Mouse (Mus musculus) heart, embryonic 14.5 days (tissue): ENCODE measurements around the gene Kcnj15. TPM values are rescaled to one million over a fixed set of nuclear protein-coding genes. Genes with fewer than 3 reads are reported as not detected.

Experiments used
- ATAC-seq: fragments of 200-750 bp; cut with Nextera tagmentation; 2 replicates; pipeline ENCODE4 v1.8.0; 2017; ENCODE audit warnings: low read depth, moderate TSS enrichment; ENCODE audit not compliant: insufficient number of reproducible peaks, insufficient read depth, low FRiP score
- H3K27ac ChIP-seq, 2 experiments: fragments of 200-500 bp in 1 of 2; fragments of 300-500 bp in 1 of 2; sonication (generic) in 1 of 2; replicated peaks in 1 of 2; 2 replicates each; pipeline ENCODE4 v1.5.1; 2012 to 2014; ENCODE audit warnings: low read depth in 2 of 2, low read length in 2 of 2, control low read depth in 1 of 2, mild to moderate bottlenecking in 1 of 2, mixed read lengths in 1 of 2; ENCODE audit not compliant: control insufficient read depth in 1 of 2, insufficient read depth in 1 of 2
- H3K27me3 ChIP-seq: fragments of 300-500 bp; sonication (generic); 2 replicates; pipeline ENCODE4 v1.6.1; 2014; ENCODE audit warnings: mild to moderate bottlenecking, low read length, control low read depth; ENCODE audit not compliant: control insufficient read depth, insufficient read depth
- H3K36me3 ChIP-seq: fragments of 300-500 bp; sonication (generic); 2 replicates; pipeline ENCODE4 v1.6.1; 2014; ENCODE audit warnings: mild to moderate bottlenecking, control low read depth, low read length, mixed read lengths; ENCODE audit not compliant: control insufficient read depth, insufficient read depth
- H3K4me1 ChIP-seq, 2 experiments: fragments of 200-500 bp in 1 of 2; fragments of 300-500 bp in 1 of 2; sonication (generic) in 1 of 2; 2 replicates each; pipeline ENCODE4 v1.6.1; 2012 to 2014; ENCODE audit warnings: low read length in 2 of 2, control low read depth in 1 of 2, mixed read lengths in 1 of 2; ENCODE audit not compliant: control insufficient read depth in 2 of 2, insufficient read depth in 2 of 2
- H3K4me2 ChIP-seq: fragments of 300-500 bp; sonication (generic); 2 replicates; pipeline ENCODE4 v1.6.1; 2014; ENCODE audit warnings: mild to moderate bottlenecking, low read length
- H3K4me3 ChIP-seq, 2 experiments: fragments of 200-500 bp in 1 of 2; fragments of 300-500 bp in 1 of 2; sonication (generic) in 1 of 2; 2 replicates each; pipeline ENCODE4 v1.5.1; 2012 to 2014; ENCODE audit warnings: low read length in 2 of 2, mild to moderate bottlenecking in 2 of 2, control low read depth in 1 of 2, low read depth in 1 of 2, moderate library complexity in 1 of 2; ENCODE audit not compliant: control insufficient read depth in 1 of 2, insufficient read depth in 1 of 2
- H3K9ac ChIP-seq: fragments of 300-500 bp; sonication (generic); 2 replicates; pipeline ENCODE4 v1.6.1; 2014; ENCODE audit warnings: mild to moderate bottlenecking, low read length
- H3K9me3 ChIP-seq: fragments of 300-500 bp; sonication (generic); 2 replicates; pipeline ENCODE4 v1.6.1; 2016; ENCODE audit warnings: low read length, control low read depth; ENCODE audit not compliant: control insufficient read depth
- WGBS: fragments of 180-500 bp; shearing (Covaris S2); extraction: QIAGEN DNeasy Blood & Tissue Kit; methylation state at CpG from one replicate; pipeline ENCODE4 v1.1.7; 2014; 5-methylcytosine and 5-hydroxymethylcytosine counted together
- polyA plus RNA-seq: library from polyadenylated mRNA; unstranded; fragments of >200 nt; fragmentation: Nextera tagmentation; extraction: Ambion mirVana; gene quantifications from 2 replicates; pipeline ENCODE4 v1.2.1, GENCODE M21; 2014

Gene Kcnj15
- polyA plus RNA-seq, 1 experiment from 2014 or later = 1.9 TPM

DNA sequence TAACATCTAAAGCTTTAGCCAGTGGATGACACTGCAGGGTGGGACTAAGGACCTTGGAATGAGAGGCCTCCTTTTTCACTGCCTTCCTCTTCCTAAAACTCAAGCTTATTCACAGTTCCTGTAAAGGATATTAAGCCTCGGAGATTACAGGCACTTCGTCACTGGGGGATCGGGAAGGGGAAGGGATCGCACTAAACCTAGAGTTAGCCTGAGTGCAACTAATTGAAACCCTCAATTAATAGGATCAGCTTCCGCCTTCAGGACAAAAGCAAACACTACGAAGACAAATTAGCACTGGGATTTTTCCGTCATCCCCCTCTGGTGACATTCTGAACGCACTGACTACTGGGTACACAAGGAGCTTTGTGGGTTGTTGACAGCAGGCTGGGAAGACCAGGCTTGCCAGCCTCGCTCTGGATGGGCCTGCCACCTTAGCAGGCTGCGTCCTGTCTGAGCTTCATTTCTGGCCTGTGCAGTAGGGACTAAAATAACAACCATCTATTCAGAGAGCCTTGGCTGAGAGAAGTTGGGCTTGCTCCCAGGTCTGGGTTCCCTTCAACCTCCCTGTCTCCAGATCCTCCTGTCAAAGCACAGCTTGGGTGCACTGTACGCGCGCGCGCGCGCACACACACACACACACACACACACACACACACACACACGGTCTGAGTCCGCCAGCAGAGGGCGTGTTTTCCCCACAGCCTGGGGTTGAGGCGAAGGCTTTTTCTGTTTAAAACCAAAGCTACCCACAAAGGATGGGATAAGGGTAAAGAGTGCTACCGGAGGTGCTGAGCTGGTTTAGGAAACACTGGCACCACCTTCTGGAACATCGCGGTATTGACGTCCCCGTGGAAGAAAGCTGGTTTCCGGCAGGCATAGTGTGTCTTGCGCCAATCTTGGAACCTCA is 83.8 kb downstream of the Kcnj15 start:
- Histone ChIP-seq H3K9me3 (no peaks in the 10 kb centered on the region), H3K4me3 (peak overlapping the region in 1 of 2 experiments; percentile 18; a peak in 2 of 4 replicates), H3K4me1 (peaks cover 8 to 12% of the 10 kb centered on the region in 2 experiments), H3K27me3 (no peaks in the 10 kb centered on the region), H3K27ac (peak overlapping the region; percentile 51 to 70), H3K4me2 (peak overlapping the region; percentile 46), H3K9ac (no peak overlapping the region), H3K36me3 (no peaks in the 10 kb centered on the region)
- ATAC-seq = peak; percentile 73
- 18% methylated on average over 28 of the region's 28 CpGs for WGBS

DNA sequence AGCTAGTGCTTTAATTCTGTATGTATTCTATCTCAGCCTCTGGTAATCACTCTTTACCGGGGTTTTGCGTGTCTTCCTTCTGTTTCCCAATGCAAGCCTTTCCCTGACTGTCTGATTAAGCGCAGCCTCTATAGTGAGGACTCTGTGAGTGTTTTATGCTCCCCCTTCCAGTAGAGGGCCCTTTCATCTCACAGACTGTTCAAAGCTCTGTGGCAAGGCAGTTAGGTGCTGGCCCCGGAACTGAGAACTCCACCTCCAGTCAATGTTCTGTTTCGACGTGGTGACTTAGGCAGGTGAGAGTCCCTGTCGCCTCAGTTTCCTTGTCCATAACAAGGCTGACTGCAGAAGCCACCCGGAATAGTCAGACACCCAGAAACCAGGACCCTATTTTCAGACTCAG is 84.7 kb downstream of the Kcnj15 start:
- no peaks in the 10 kb centered on the region for H3K27me3 ChIP-seq
- no peaks in the 10 kb centered on the region for H3K36me3 ChIP-seq
- H3K4me3 ChIP-seq = no peak overlapping the region
- H3K9ac ChIP-seq = no peak overlapping the region
- 61% methylated on average over 8 of the region's 8 CpGs for WGBS
- peaks cover 9 to 16% of the 10 kb centered on the region in 2 experiments for H3K4me1 ChIP-seq
- no peak overlapping the region for H3K27ac ChIP-seq
- no peaks in the 10 kb centered on the region for H3K9me3 ChIP-seq
- peak overlapping the region; percentile 46; the same call in 1 of the 2 replicates for H3K4me2 ChIP-seq
- ATAC-seq = no peak

DNA sequence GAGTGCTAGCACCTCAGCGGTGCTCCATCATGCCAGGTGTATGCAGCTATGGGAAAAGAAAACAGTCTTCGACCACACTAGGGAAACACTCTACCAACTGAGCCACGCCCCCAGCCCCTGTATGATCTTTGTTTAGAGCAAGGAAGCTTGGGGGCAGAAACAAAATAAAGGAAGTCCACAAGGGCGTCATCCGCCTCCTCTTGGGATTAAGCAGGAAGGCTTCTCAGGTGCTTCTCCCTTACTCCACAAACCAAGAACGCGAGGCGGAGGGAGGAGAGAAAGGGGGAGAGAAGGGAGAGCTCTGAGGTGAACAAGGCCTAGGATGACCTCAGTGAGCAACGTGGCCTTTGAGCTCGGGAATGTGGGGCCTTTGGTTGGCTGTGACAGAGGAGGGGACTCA is 87.6 kb downstream of the Kcnj15 start:
- Histone ChIP-seq H3K4me3 (no peak overlapping the region), H3K27ac (no peak overlapping the region), H3K4me2 (no peak overlapping the region), H3K9ac (no peak overlapping the region), H3K27me3 (no peaks in the 10 kb centered on the region), H3K4me1 (peaks cover 25 to 31% of the 10 kb centered on the region in 2 experiments), H3K9me3 (no peaks in the 10 kb centered on the region), H3K36me3 (no peaks in the 10 kb centered on the region)
- ATAC-seq = no peak
- 60% methylated on average over 10 of the region's 10 CpGs for WGBS

DNA sequence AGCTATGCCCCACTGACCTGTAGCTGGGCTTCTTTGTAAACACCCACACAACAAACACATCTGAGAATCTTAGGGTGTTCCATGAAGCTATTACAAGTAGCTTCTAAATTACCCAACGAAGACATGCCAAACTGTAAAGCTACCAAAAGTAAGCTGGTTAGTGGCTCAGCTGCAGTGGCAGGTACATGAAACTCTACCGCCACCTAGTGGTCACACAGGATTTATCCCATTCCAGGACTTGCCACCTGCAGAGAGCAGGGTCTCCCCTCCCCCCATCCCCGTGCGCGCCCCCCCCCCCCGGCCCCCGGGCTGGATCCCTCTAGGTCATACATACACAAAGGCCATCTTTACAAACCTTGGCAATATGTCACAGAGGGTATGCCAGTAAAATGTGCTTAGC is 88.5 kb downstream of the Kcnj15 start:
- Histone ChIP-seq H3K27ac (peak overlapping the region in 1 of 2 experiments; percentile 70; a peak in 2 of 4 replicates), H3K27me3 (no peaks in the 10 kb centered on the region), H3K9me3 (no peaks in the 10 kb centered on the region), H3K4me3 (no peak overlapping the region), H3K9ac (no peak overlapping the region), H3K36me3 (no peaks in the 10 kb centered on the region), H3K4me1 (peaks cover 24 to 28% of the 10 kb centered on the region in 2 experiments), H3K4me2 (peak overlapping the region; percentile 29; the same call in 1 of the 2 replicates)
- WGBS = 3% methylated on average over 7 of the region's 7 CpGs
- ATAC-seq = no peak

DNA sequence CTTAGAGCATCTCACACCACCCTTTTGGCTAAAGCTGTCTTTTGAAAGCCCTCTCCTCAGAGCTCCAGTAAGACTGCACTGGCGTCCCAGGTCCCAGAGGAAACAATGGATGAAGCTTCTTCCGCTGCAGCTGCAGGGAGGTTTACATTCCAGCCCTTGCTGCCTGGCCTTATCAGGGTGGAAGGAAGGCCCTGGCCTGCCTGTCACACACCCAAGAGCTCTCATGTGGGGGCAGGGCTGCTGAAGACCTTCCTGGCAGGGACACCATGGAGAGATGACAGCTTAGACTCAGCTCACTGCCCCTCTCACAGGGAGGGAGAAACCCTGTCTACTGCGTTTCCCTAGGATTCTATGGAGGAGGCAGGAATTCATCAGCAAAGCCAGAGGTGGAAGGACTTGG is 89.8 kb downstream of the Kcnj15 start:
- Histone ChIP-seq H3K4me3 (no peak overlapping the region), H3K9me3 (no peaks in the 10 kb centered on the region), H3K4me1 (peaks cover 20 to 24% of the 10 kb centered on the region in 2 experiments), H3K27ac (peak overlapping the region; percentile 70), H3K27me3 (no peaks in the 10 kb centered on the region), H3K9ac (no peak overlapping the region), H3K36me3 (no peaks in the 10 kb centered on the region), H3K4me2 (peak overlapping the region; percentile 19; the same call in 1 of the 2 replicates)
- peak; percentile 85 for ATAC-seq
- WGBS = 2% methylated on average over 3 of the region's 3 CpGs

DNA sequence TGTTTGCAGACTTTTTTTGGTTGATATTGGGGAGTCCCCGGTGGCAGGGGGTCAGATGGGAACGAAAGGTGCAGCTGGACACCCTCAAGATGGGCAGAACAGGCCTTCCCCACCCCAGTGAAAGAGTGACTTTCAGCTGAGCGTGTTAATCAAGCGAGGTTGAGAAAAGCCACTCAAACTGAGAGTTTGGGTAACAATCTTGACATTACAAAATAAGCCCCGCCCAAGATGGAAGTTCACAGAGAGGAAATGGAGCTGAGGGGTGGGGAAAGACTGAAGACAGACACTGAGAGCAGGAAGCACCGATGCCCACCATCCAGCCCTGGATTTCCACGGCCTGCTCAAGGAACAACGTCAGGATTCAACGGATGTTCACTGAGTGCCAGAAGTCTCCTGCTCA is 91.2 kb downstream of the Kcnj15 start:
- H3K27me3 ChIP-seq = no peaks in the 10 kb centered on the region
- no peaks in the 10 kb centered on the region for H3K9me3 ChIP-seq
- WGBS = 83% methylated on average over 9 of the region's 9 CpGs
- H3K4me3 ChIP-seq = no peak overlapping the region
- no peak overlapping the region for H3K27ac ChIP-seq
- H3K4me2 ChIP-seq = no peak overlapping the region
- no peak for ATAC-seq
- no peaks in the 10 kb centered on the region for H3K36me3 ChIP-seq
- no peak overlapping the region for H3K9ac ChIP-seq
- H3K4me1 ChIP-seq = peaks cover 27 to 28% of the 10 kb centered on the region in 2 experiments

DNA sequence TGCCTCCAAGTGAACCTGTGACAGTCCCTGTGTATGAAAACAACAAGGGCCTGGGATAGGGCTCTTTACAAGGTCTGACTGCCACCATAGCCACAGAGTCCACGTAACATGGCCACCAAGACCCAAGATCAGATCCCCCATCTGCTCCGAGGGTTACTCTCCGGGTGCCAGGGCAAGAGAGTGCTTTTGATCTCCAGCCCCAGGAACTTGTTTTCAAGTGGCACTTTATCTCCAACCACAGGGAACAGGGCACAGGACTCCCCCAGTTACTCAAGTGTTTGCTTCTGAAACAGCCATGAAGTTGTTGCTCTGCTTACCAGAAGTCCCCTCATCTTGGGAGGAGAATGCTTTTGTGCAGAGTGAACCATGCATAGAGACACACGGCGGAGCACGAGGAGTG is 92.0 kb downstream of the Kcnj15 start:
- H3K9me3 ChIP-seq = no peaks in the 10 kb centered on the region
- H3K36me3 ChIP-seq = no peaks in the 10 kb centered on the region
- no peak overlapping the region for H3K4me3 ChIP-seq
- no peak overlapping the region for H3K4me2 ChIP-seq
- ATAC-seq = no peak
- 64% methylated on average over 6 of the region's 6 CpGs for WGBS
- no peak overlapping the region for H3K9ac ChIP-seq
- H3K4me1 ChIP-seq = peaks cover 27 to 28% of the 10 kb centered on the region in 2 experiments
- H3K27me3 ChIP-seq = no peaks in the 10 kb centered on the region
- no peak overlapping the region for H3K27ac ChIP-seq
